Mouse (Mus musculus) MEL (cell line): ENCODE measurements around the gene Tnpo1. TPM values are rescaled to one million over a fixed set of nuclear protein-coding genes. Genes with fewer than 3 reads are reported as not detected.
A peak's percentile ranks its signal among the peaks of the same experiment; 100 is the strongest.

Source experiments
- DNase-seq: peaks from one replicate; pipeline ENCODE4 v3.0.0; 2011; ENCODE audit warnings: low read depth, low spot score
- H3K27ac ChIP-seq: 2 replicates; pipeline ENCODE4 v1.5.1; 2012; ENCODE audit warnings: low read depth, mild to moderate bottlenecking, control low read depth, low read length, moderate library complexity; ENCODE audit not compliant: control insufficient read depth
- H3K27me3 ChIP-seq, 2 experiments: fragments of 150-350 bp in 1 of 2; sonication (generic) in 1 of 2; 2 replicates each; pipeline ENCODE4 v1.6.1; 2012; ENCODE audit warnings: low read length in 2 of 2, mild to moderate bottlenecking in 2 of 2, improper control_type of control experiment in 1 of 2, moderate library complexity in 1 of 2; ENCODE audit not compliant: insufficient read depth in 2 of 2, control insufficient read depth in 1 of 2
- H3K36me3 ChIP-seq, 2 experiments: 2 replicates each; pipeline ENCODE4 v1.6.1; 2012 to 2014; ENCODE audit warnings: low read length in 2 of 2, improper control_type of control experiment in 1 of 2, inconsistent platforms in 1 of 2, mild to moderate bottlenecking in 1 of 2; ENCODE audit not compliant: insufficient read depth in 2 of 2, control insufficient read depth in 1 of 2
- H3K4me1 ChIP-seq, 2 experiments: fragments of 150-350 bp in 1 of 2; sonication (generic) in 1 of 2; 2 replicates each; pipeline ENCODE4 v1.6.1; 2012; ENCODE audit warnings: low read length in 2 of 2, improper control_type of control experiment in 1 of 2, mild to moderate bottlenecking in 1 of 2; ENCODE audit not compliant: insufficient read depth in 2 of 2, control insufficient read depth in 1 of 2
- H3K4me3 ChIP-seq, 2 experiments: fragments of 150-350 bp in 1 of 2; sonication (generic) in 1 of 2; 2 replicates each; pipeline ENCODE4 v1.5.1; 2012; ENCODE audit warnings: low read depth in 2 of 2, low read length in 2 of 2, mild to moderate bottlenecking in 2 of 2, moderate library complexity in 2 of 2, control low read depth in 1 of 2, improper control_type of control experiment in 1 of 2; ENCODE audit not compliant: control insufficient read depth in 1 of 2, insufficient read depth in 1 of 2
- H3K79me2 ChIP-seq: 2 replicates; pipeline ENCODE4 v1.6.1; 2012; ENCODE audit warnings: mild to moderate bottlenecking, low read length, moderate library complexity; ENCODE audit not compliant: control insufficient read depth, poor library complexity, insufficient read depth
- H3K9ac ChIP-seq: 2 replicates; pipeline ENCODE4 v1.6.1; 2012; ENCODE audit warnings: low read depth, mild to moderate bottlenecking, control low read depth, low read length, moderate library complexity; ENCODE audit not compliant: control insufficient read depth, poor library complexity, severe bottlenecking
- H3K9me3 ChIP-seq: fragments of 150-350 bp; sonication (generic); replicated peaks from 2 replicates; pipeline ENCODE4 v1.6.1; 2012; ENCODE audit warnings: mild to moderate bottlenecking, low read length, improper control_type of control experiment, moderate library complexity; ENCODE audit not compliant: insufficient read depth
- CHD2 ChIP-seq: IDR thresholded peaks from 2 replicates; pipeline ENCODE4 v1.6.1; 2011; ENCODE audit warnings: low read length, improper control_type of control experiment
- CTCF ChIP-seq, 3 experiments: IDR thresholded peaks in 2 of 3; conservative IDR thresholded peaks in 1 of 3; 2 replicates each; pipeline ENCODE4 v1.5.1; 2011 to 2012; ENCODE audit warnings: low read length in 3 of 3, low read depth in 2 of 3, mild to moderate bottlenecking in 2 of 3, improper control_type of control experiment in 1 of 3, inconsistent platforms in 1 of 3, mixed read lengths in 1 of 3, moderate library complexity in 1 of 3; ENCODE audit not compliant: control insufficient read depth in 1 of 3, insufficient read depth in 1 of 3, poor library complexity in 1 of 3, severe bottlenecking in 1 of 3
- ELF1 ChIP-seq: IDR thresholded peaks from 2 replicates; pipeline ENCODE4 v1.6.1; 2014; ENCODE audit warnings: low read depth, mild to moderate bottlenecking, inconsistent platforms, low read length, improper control_type of control experiment, moderate library complexity
- EP300 ChIP-seq, 2 experiments: IDR thresholded peaks; 2 replicates each; pipeline ENCODE4 v1.6.1; 2011; ENCODE audit warnings: improper control_type of control experiment in 2 of 2, low read length in 2 of 2, low read depth in 1 of 2, mild to moderate bottlenecking in 1 of 2
- ETS1 ChIP-seq: IDR thresholded peaks from 2 replicates; pipeline ENCODE4 v1.6.1; 2012; ENCODE audit warnings: low read depth, mild to moderate bottlenecking, inconsistent platforms, low read length, improper control_type of control experiment, moderate library complexity
- HCFC1 ChIP-seq: IDR thresholded peaks from 2 replicates; pipeline ENCODE4 v1.6.1; 2012; ENCODE audit warnings: low read depth, mild to moderate bottlenecking, inconsistent platforms, low read length, improper control_type of control experiment, moderate library complexity
- JUND ChIP-seq: IDR thresholded peaks from 2 replicates; pipeline ENCODE4 v1.6.1; 2011; ENCODE audit warnings: low read depth, mild to moderate bottlenecking, improper control_type of control experiment, low read length
- MAFK ChIP-seq: IDR thresholded peaks from 2 replicates; pipeline ENCODE4 v1.6.1; 2011; ENCODE audit warnings: low read depth, mild to moderate bottlenecking, low read length, improper control_type of control experiment, borderline replicate concordance
- MEF2A ChIP-seq: IDR thresholded peaks from 2 replicates; pipeline ENCODE4 v1.6.1; 2014; ENCODE audit warnings: low read depth, mild to moderate bottlenecking, inconsistent platforms, low read length, improper control_type of control experiment; ENCODE audit not compliant: poor library complexity, insufficient replicate concordance, severe bottlenecking; ENCODE audit errors: extremely low read depth
- MXI1 ChIP-seq: IDR thresholded peaks from 2 replicates; pipeline ENCODE4 v1.6.1; 2011; ENCODE audit warnings: mild to moderate bottlenecking, low read depth, low read length, improper control_type of control experiment
- MYB ChIP-seq: IDR thresholded peaks from 2 replicates; pipeline ENCODE4 v1.6.1; 2011; ENCODE audit warnings: mild to moderate bottlenecking, low read depth, low read length, improper control_type of control experiment
- MYC ChIP-seq: IDR thresholded peaks from 2 replicates; pipeline ENCODE4 v1.6.1; 2011; ENCODE audit warnings: low read depth, mild to moderate bottlenecking, low read length, improper control_type of control experiment, moderate library complexity
- NELFE ChIP-seq: IDR thresholded peaks from 2 replicates; pipeline ENCODE4 v1.6.1; 2011; ENCODE audit warnings: low read depth, low read length, improper control_type of control experiment
- NRF1 ChIP-seq: IDR thresholded peaks from 2 replicates; pipeline ENCODE4 v1.6.1; 2014; ENCODE audit warnings: low read depth, mild to moderate bottlenecking, inconsistent platforms, low read length, improper control_type of control experiment, moderate library complexity; ENCODE audit not compliant: poor library complexity, insufficient read depth, severe bottlenecking
- POLR2A ChIP-seq, 2 experiments: IDR thresholded peaks; 2 replicates each; pipeline ENCODE4 v1.6.1; 2011 to 2012; ENCODE audit warnings: low read length in 2 of 2, mild to moderate bottlenecking in 2 of 2, control low read depth in 1 of 2, improper control_type of control experiment in 1 of 2, low read depth in 1 of 2, moderate library complexity in 1 of 2; ENCODE audit not compliant: control insufficient read depth in 1 of 2, insufficient read depth in 1 of 2, poor library complexity in 1 of 2
- POLR2AphosphoS2 ChIP-seq: IDR thresholded peaks from 2 replicates; pipeline ENCODE4 v1.6.1; 2011; ENCODE audit warnings: low read length, improper control_type of control experiment
- SIN3A ChIP-seq: IDR thresholded peaks from 2 replicates; pipeline ENCODE4 v1.6.1; 2012; ENCODE audit warnings: low read length, improper control_type of control experiment, inconsistent platforms
- SMC3 ChIP-seq: IDR thresholded peaks from 2 replicates; pipeline ENCODE4 v1.6.1; 2011; ENCODE audit warnings: low read depth, low read length, improper control_type of control experiment
- TAL1 ChIP-seq: IDR thresholded peaks from 2 replicates; pipeline ENCODE4 v1.6.1; 2012; ENCODE audit warnings: mild to moderate bottlenecking, inconsistent platforms, low read length, moderate library complexity, mixed read lengths
- TCF12 ChIP-seq: IDR thresholded peaks from 2 replicates; pipeline ENCODE4 v1.6.1; 2014; ENCODE audit warnings: low read depth, mild to moderate bottlenecking, inconsistent platforms, low read length, improper control_type of control experiment, moderate library complexity
- UBTF ChIP-seq: IDR thresholded peaks from 2 replicates; pipeline ENCODE4 v1.6.1; 2012; ENCODE audit warnings: low read depth, mild to moderate bottlenecking, inconsistent platforms, low read length, improper control_type of control experiment, moderate library complexity, borderline replicate concordance; ENCODE audit not compliant: insufficient read depth
- USF2 ChIP-seq, 2 experiments: IDR thresholded peaks; 2 replicates each; pipeline ENCODE4 v1.6.1; 2011 to 2012; ENCODE audit warnings: improper control_type of control experiment in 2 of 2, low read length in 2 of 2, borderline replicate concordance in 1 of 2, inconsistent platforms in 1 of 2, low read depth in 1 of 2, mild to moderate bottlenecking in 1 of 2; ENCODE audit not compliant: insufficient read depth in 1 of 2
- ZC3H11A ChIP-seq: IDR thresholded peaks from 2 replicates; pipeline ENCODE4 v1.6.1; 2012; ENCODE audit warnings: low read depth, mild to moderate bottlenecking, inconsistent platforms, low read length, improper control_type of control experiment
- ZNF384 ChIP-seq: IDR thresholded peaks from 2 replicates; pipeline ENCODE4 v1.6.1; 2012; ENCODE audit warnings: low read depth, mild to moderate bottlenecking, inconsistent platforms, low read length, improper control_type of control experiment
- polyA plus RNA-seq, 2 experiments: library from polyadenylated mRNA; stranded (reverse) in 1 of 2; unstranded in 1 of 2; fragments of >175 nt in 1 of 2; fragments of >200 nt in 1 of 2; gene quantifications; 2 replicates each; pipeline versions ENCODE4 v1.2.1 to v1.2.4; 2012; ENCODE audit warnings: low replicate concordance in 2 of 2, low read depth in 1 of 2; ENCODE audit not compliant: insufficient read length in 2 of 2, insufficient read depth in 1 of 2, missing spikeins in 1 of 2
- total RNA-seq: library from RNA; depleted of rRNA; stranded (reverse); fragments of 300-350 nt; gene quantifications from 2 replicates; pipeline ENCODE4 v1.2.3, GENCODE M21; 2012

Gene Tnpo1
- total and polyA plus RNA-seq, 3 experiments, result 48.0 to 123 (median 89.6) TPM

DNA sequence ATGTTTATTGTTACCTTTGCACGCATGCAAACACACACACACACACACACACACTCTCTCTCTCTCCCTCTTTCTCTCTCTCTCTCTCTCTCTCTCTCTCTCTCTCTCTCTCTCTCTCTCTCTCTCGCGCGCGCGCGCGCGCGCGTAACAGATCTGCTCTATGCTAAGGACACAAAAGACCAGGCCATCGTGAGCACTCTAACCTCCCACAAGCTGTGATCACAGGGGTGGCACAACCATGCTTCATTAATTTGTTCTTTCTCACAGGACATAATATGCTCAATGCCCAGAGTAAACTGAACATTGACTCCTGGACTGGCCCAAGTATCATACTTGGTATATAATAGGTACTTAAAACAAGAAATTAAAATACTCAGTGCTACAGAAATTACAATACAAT, 37.0 kb downstream of the Tnpo1 start:
- Histone ChIP-seq H3K4me1 (peaks cover 15 to 17% of the 10 kb centered on the region in 2 experiments), H3K9ac (no peak overlapping the region; the same call in 1 of the 2 replicates), H3K79me2 (peaks cover 36% of the 10 kb centered on the region), H3K9me3 (no peaks in the 10 kb centered on the region), H3K27ac (no peak overlapping the region), H3K27me3 (no peaks in the 10 kb centered on the region), H3K4me3 (peak overlapping the region; percentile 1 to 56; a peak in 2 of 4 replicates), H3K36me3 (peaks cover 30 to 32% of the 10 kb centered on the region in 2 experiments)
- TF ChIP-seq ETS1 (no peak), MEF2A (no peak), MXI1 (no peak), SMC3 (no peak), USF2 (IDR thresholded peaks at IDR 0.05; ENCODE audit: borderline replicate concordance in 1 of 2, insufficient read depth in 1 of 2, low read depth in 1 of 2, low read length in 2 of 2) (no peak), SIN3A (no peak), CTCF (IDR thresholded peaks at IDR 0.05 in 2 of 3, conservative IDR thresholded peaks at IDR 0.05 in 1 of 3; ENCODE audit: control insufficient read depth in 1 of 3, insufficient read depth in 1 of 3, low read depth in 2 of 3, low read length in 3 of 3, poor library complexity in 1 of 3, severe bottlenecking in 1 of 3) (no peak), MAFK (no peak), HCFC1 (no peak), MYC (no peak), EP300 (IDR thresholded peaks at IDR 0.05; ENCODE audit: low read depth in 1 of 2, low read length in 2 of 2) (no peak), POLR2AphosphoS2 (no peak), UBTF (no peak), POLR2A (IDR thresholded peaks at IDR 0.05; ENCODE audit: control insufficient read depth in 1 of 2, insufficient read depth in 1 of 2, low read depth in 1 of 2, low read length in 2 of 2, poor library complexity in 1 of 2) (no peak), TCF12 (no peak), JUND (no peak), MYB (no peak), ZNF384 (no peak), ELF1 (no peak), NRF1 (no peak)
- DNase-seq, result no peak

- no peak for DNase-seq
- Histone ChIP-seq H3K27me3 (no peaks in the 10 kb centered on the region), H3K36me3 (peaks cover 10 to 54% of the 10 kb centered on the region in 2 experiments), H3K9me3 (no peaks in the 10 kb centered on the region), H3K9ac (no peak overlapping the region), H3K4me1 (peaks cover 0 to 2% of the 10 kb centered on the region in 2 experiments; a peak in 1 of 4 replicates), H3K79me2 (peaks cover 12% of the 10 kb centered on the region), H3K4me3 (no peak overlapping the region), H3K27ac (no peak overlapping the region)
- no peak for TF ChIP-seq MYC
- no peak for TF ChIP-seq CTCF (IDR thresholded peaks at IDR 0.05 in 2 of 3, conservative IDR thresholded peaks at IDR 0.05 in 1 of 3; ENCODE audit: control insufficient read depth in 1 of 3, insufficient read depth in 1 of 3, low read depth in 2 of 3, low read length in 3 of 3, poor library complexity in 1 of 3, severe bottlenecking in 1 of 3)
- TF ChIP-seq SIN3A, result no peak
- TF ChIP-seq MEF2A, result no peak
- TF ChIP-seq ZC3H11A, result no peak
- no peak for TF ChIP-seq NELFE
- no peak for TF ChIP-seq TAL1
- no peak for TF ChIP-seq CHD2
- TF ChIP-seq POLR2AphosphoS2, result no peak
Observed at GRCm38 (mm10) chr13:98883774-98884173, 42.4 kb downstream of the Tnpo1 start.
